Mouse (Mus musculus) midbrain, embryonic 14.5 days (tissue): Measurements from ENCODE around the gene Cers5. TPM values are rescaled to one million over a fixed set of nuclear protein-coding genes. Genes with fewer than 3 reads are reported as not detected.

Experiments used
- ATAC-seq: fragments of 200-750 bp; cut with Nextera tagmentation; 2 replicates; pipeline ENCODE4 v1.8.0; 2017; ENCODE audit warnings: moderate number of reproducible peaks, moderate library complexity; ENCODE audit not compliant: low FRiP score, low TSS enrichment
- DNase-seq: peaks from one replicate; pipeline ENCODE4 v3.0.0-alpha.2; 2015
- H3K27ac ChIP-seq: fragments of 300-500 bp; sonication (generic); replicated peaks from 2 replicates; pipeline ENCODE4 v1.5.1; 2014; ENCODE audit warnings: mild to moderate bottlenecking, low read depth, low read length, moderate library complexity
- H3K27me3 ChIP-seq: fragments of 300-500 bp; sonication (generic); 2 replicates; pipeline ENCODE4 v1.6.1; 2014; ENCODE audit warnings: low read length, control low read depth, mixed read lengths; ENCODE audit not compliant: control insufficient read depth, insufficient read depth
- H3K36me3 ChIP-seq: fragments of 300-500 bp; sonication (generic); 2 replicates; pipeline ENCODE4 v1.6.1; 2014; ENCODE audit warnings: low read length, control low read depth; ENCODE audit not compliant: control insufficient read depth, insufficient read depth
- H3K4me1 ChIP-seq: fragments of 300-500 bp; sonication (generic); 2 replicates; pipeline ENCODE4 v1.6.1; 2014; ENCODE audit warnings: mild to moderate bottlenecking, antibody characterized with exemption, low read length, control low read depth; ENCODE audit not compliant: control insufficient read depth, insufficient read depth
- H3K4me2 ChIP-seq: fragments of 300-500 bp; sonication (generic); 2 replicates; pipeline ENCODE4 v1.6.1; 2014; ENCODE audit warnings: mild to moderate bottlenecking, low read length, moderate library complexity
- H3K4me3 ChIP-seq: fragments of 300-500 bp; sonication (generic); replicated peaks from 2 replicates; pipeline ENCODE4 v1.5.1; 2014; ENCODE audit warnings: low read depth, low read length
- H3K9ac ChIP-seq: fragments of 300-500 bp; sonication (generic); replicated peaks from 2 replicates; pipeline ENCODE4 v1.6.1; 2014; ENCODE audit warnings: mild to moderate bottlenecking, low read length, moderate library complexity
- H3K9me3 ChIP-seq: fragments of 300-500 bp; sonication (generic); 2 replicates; pipeline ENCODE4 v1.6.1; 2016; ENCODE audit warnings: low read length, control low read depth, mixed read lengths; ENCODE audit not compliant: control insufficient read depth
- WGBS: fragments of 180-500 bp; shearing (Covaris S2); extraction: QIAGEN DNeasy Blood & Tissue Kit; methylation state at CpG from one replicate; pipeline ENCODE4 v1.1.7; 2014; 5-methylcytosine and 5-hydroxymethylcytosine counted together
- polyA plus RNA-seq: library from polyadenylated mRNA; unstranded; fragments of >200 nt; fragmentation: Nextera tagmentation; extraction: Ambion mirVana; gene quantifications from 2 replicates; pipeline ENCODE4 v1.2.1, GENCODE M21; 2014

Cers5 gene
- polyA plus RNA-seq, 1 experiment from 2014 or later = 70.9 TPM

DNA sequence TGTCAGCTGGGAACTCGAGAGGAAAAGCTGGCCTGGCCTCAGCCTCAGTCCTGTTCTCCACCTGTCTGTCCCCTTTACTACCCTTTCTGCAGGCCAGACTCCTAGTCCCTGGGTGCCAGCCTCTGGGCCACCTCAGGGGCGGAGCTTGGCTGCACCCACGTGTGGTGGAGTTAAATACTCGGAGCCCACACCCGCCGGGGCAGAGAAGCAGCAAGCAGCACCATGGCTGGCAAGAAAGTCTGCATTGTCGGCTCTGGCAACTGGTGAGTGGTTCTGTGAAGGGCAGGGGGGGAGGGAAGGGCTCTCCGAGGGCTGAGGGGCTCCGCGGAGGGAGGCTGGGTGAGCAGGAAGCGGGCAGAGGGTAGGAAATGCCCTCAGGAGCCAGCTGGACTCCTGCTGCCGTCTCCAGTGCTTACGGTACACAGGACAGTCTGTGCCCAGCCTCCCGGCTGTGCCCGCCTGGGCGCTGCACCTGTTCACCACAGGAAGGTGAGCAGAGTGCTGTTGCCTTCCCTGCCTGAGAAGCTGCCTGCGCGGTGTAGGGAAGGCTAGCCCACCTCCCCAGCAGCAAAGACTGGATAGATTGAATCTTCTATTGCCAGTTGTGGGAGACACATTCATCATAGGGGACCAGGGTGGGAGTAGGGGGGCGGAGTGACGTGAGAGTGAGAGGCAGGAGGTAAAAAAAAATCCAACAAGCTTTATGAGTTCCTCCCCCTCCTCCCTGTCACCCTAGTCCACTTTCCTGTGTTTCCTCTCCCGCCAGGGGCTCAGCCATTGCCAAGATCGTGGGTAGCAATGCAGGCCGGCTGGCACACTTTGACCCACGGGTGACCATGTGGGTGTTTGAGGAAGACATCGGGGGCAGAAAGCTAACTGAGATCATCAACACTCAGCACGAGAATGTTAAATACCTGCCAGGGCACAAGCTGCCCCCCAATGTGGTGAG lies 55.0 kb downstream of the Cers5 start, which contains the start of gene Gpd1:
Gene Gpd1, plus strand, starts transcription at position 130 of the 949 bp plus-strand sequence.
- ATAC-seq (no peak), DNase-seq (peak; percentile 21)
- no peaks in the 10 kb centered on the region for H3K4me1 ChIP-seq
- no peak within 1 kb of the TSS for H3K4me3 ChIP-seq
- peaks cover 63% of the 10 kb centered on the region for H3K36me3 ChIP-seq
- H3K4me2 ChIP-seq = no peak within 1 kb of the TSS
- WGBS = 70% methylated on average over 26 of the region's 26 CpGs
- no peaks in the 10 kb centered on the region for H3K27me3 ChIP-seq
- peak within 1 kb of the TSS; percentile 70; the same call in 1 of the 2 replicates for H3K27ac ChIP-seq
- H3K9me3 ChIP-seq = no peaks in the 10 kb centered on the region
- H3K9ac ChIP-seq = no peak within 1 kb of the TSS

DNA sequence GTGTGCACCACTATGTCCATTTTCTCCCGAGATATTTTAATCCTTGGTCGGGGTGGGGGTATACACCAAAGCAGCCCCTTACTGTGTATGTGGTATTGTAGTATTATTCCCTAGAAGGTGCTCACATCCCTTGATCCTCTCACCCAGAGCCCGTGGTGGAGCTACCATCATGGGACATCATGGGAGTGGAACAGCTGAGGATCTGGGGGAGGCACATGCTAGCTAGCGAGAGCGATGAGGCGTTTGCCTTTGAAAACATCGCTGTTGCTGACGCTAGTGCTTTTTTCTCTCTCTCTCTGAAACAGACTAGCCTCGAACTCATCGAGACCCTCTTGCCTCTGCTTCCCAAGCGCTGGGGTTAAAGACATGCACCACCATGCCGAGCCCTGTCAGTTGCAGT lies 55.9 kb downstream of the Cers5 start:
- Histone ChIP-seq H3K9me3 (no peaks in the 10 kb centered on the region), H3K4me2 (no peak overlapping the region), H3K27me3 (no peaks in the 10 kb centered on the region), H3K36me3 (peaks cover 63% of the 10 kb centered on the region), H3K4me1 (no peaks in the 10 kb centered on the region), H3K9ac (no peak overlapping the region), H3K27ac (no peak overlapping the region), H3K4me3 (no peak overlapping the region)
- DNase-seq (no peak), ATAC-seq (no peak)
- 87% methylated on average over 12 of the region's 12 CpGs for WGBS

DNA sequence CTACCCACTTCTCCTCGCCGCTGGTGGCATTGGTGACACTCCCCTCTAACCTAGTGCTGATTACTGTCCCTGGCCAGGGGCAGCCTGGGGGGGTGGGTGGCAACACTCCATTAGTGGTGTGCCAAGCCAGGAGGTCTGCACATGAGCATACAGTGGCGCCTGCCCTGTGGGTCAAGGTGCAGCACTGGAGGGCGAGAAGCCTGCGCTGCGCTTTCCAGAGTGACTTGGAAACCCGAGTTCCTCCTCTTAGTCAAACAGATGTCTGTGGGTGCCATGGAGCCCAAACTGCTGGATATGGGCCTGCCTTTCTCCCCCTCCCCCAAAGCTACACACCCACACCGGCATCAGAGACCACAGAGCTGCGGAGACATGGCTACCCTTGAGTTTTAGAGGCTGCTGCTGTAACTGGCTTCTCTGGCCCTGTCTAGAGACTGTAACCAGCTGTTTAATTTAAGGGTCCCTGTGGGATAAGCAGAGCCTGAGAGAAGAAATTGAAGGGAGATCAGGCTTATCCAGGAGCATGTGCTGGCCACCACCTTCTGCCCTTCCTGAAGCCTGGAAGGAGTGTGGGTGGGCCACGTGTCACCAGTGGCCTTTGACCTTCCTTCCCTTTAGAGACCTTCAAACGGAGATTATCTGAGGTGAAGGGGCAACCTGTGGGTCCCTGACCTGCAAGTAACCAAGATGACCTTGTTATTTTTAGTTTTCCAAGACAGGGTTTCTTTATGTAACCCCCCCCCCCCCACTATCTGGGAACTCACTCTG lies 56.5 kb downstream of the Cers5 start:
- H3K9ac ChIP-seq = no peak overlapping the region; the same call in 1 of the 2 replicates
- 76% methylated on average over 11 of the region's 11 CpGs for WGBS

DNA sequence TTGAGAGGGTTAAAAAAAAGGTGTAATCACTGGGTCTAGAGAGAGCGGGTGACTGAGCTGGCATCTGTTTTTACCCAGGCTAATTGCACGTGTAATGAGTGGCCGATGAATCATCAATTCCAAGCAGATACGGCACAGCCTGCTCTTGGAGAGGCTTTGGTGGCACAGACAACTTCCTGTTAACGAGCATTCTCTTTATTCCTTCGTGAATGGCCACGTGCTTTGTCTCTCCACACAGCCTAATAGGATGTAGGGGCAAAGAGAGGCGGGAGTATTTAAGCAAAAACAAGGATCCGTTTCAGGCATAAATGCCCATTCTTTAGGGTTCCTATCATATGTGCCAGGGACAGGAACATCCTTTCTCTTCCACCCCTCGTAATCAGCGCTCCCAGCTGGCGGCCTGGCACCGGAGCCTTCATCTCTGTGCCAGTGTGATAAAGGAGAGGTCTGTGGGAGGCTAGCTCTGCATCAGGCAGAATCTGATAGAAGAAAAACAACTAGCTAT lies 57.3 kb downstream of the Cers5 start:
- Histone ChIP-seq H3K9me3 (no peaks in the 10 kb centered on the region), H3K36me3 (peaks cover 69% of the 10 kb centered on the region), H3K9ac (no peak overlapping the region; the same call in 1 of the 2 replicates), H3K4me1 (no peaks in the 10 kb centered on the region), H3K27ac (peak overlapping the region; percentile 43), H3K27me3 (no peaks in the 10 kb centered on the region), H3K4me2 (no peak overlapping the region), H3K4me3 (no peak overlapping the region)
- ATAC-seq (no peak), DNase-seq (peak; percentile 40)
- 66% methylated on average over 13 of the region's 13 CpGs for WGBS

More for the DNA sequence above, 56.5 kb downstream of the Cers5 start:
- Histone ChIP-seq H3K4me2 (no peak overlapping the region), H3K36me3 (peaks cover 66% of the 10 kb centered on the region), H3K4me1 (no peaks in the 10 kb centered on the region), H3K27ac (peak overlapping the region; percentile 70), H3K9me3 (no peaks in the 10 kb centered on the region), H3K4me3 (no peak overlapping the region), H3K27me3 (no peaks in the 10 kb centered on the region)
- no peak for ATAC-seq
- DNase-seq = no peak

DNA sequence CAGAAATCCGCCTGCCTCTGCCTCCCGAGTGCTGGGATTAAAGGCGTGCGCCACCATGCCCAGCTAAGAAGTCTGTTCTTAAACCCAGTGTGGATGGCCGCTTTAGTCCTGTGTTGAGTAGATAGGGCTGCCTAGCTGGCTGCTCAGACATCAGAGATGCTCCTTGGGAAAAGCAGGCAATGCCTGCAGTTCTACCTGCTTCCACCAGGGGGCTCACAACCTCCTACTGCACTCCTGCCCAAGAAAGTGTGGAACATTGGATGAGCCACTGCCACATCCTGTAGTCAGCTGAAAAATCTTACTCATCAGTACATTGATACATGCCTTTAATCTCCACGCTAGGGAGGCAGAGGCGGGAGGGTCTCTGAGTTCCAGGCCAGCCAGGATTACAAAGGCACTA lies 57.8 kb downstream of the Cers5 start:
- H3K4me1 ChIP-seq = no peaks in the 10 kb centered on the region
- WGBS = 44% methylated on average over 7 of the region's 7 CpGs
- peaks cover 71% of the 10 kb centered on the region for H3K36me3 ChIP-seq
- H3K9ac ChIP-seq = no peak overlapping the region
- DNase-seq (peak; percentile 89), ATAC-seq (peak; percentile 39; the same call in 1 of the 2 replicates)
- H3K4me2 ChIP-seq = no peak overlapping the region
- no peak overlapping the region for H3K4me3 ChIP-seq
- no peaks in the 10 kb centered on the region for H3K27me3 ChIP-seq
- H3K9me3 ChIP-seq = no peaks in the 10 kb centered on the region
- H3K27ac ChIP-seq = peak overlapping the region; percentile 43

DNA sequence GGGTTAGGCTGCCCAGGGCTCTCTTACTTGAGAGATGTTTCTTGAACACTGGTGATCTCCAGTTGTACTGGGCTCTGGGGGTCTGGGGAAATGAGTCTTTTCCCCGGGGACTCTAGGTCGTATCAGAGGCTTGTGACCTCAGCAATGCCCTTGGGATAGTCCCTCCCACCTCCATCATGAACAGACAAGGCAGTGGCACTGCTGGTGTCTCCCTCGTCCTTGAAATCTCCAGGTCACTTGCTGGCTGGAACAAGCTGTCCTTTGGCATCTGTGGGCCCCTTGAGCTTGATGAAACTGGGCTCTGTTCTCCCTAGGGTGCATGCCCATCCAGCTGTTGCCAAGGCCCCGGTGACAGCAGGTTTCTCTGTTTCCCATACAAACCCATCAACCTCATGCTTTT lies 58.5 kb downstream of the Cers5 start:
- Histone ChIP-seq H3K27me3 (no peaks in the 10 kb centered on the region), H3K4me2 (no peak overlapping the region), H3K9me3 (no peaks in the 10 kb centered on the region), H3K4me3 (no peak overlapping the region), H3K9ac (no peak overlapping the region), H3K4me1 (no peaks in the 10 kb centered on the region), H3K27ac (peak overlapping the region; percentile 33; the same call in 1 of the 2 replicates), H3K36me3 (peaks cover 78% of the 10 kb centered on the region)
- ATAC-seq = no peak
- DNase-seq = no peak
- WGBS = 72% methylated on average over 4 of the region's 4 CpGs

DNA sequence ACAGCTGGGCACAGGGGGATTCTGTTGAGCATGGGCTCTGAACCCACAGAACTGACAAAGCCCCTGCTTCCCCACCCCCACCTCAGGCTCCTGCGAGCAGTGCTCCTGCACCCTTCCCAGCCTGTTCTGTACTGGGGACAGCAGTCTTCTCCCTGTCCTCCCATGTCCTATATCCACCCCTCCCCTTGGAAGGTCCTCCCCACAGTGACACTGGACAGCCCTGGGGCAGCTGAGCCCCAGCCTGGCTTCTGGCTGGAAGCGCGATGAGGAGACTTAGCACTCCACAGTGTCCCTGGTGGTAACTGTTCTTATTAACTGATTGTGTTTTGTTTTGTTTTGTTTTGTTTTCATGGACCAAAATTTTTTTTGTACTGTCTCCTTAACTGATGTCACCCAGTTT lies 59.1 kb downstream of the Cers5 start:
- no peak for DNase-seq
- 76% methylated on average over 3 of the region's 3 CpGs for WGBS
- no peak overlapping the region for H3K4me2 ChIP-seq
- peaks cover 79% of the 10 kb centered on the region for H3K36me3 ChIP-seq
- H3K9ac ChIP-seq = no peak overlapping the region
- H3K9me3 ChIP-seq = no peaks in the 10 kb centered on the region
- ATAC-seq = no peak
- H3K27me3 ChIP-seq = no peaks in the 10 kb centered on the region
- H3K4me1 ChIP-seq = no peaks in the 10 kb centered on the region
- peak overlapping the region; percentile 46; the same call in 1 of the 2 replicates for H3K27ac ChIP-seq
- H3K4me3 ChIP-seq = no peak overlapping the region

DNA sequence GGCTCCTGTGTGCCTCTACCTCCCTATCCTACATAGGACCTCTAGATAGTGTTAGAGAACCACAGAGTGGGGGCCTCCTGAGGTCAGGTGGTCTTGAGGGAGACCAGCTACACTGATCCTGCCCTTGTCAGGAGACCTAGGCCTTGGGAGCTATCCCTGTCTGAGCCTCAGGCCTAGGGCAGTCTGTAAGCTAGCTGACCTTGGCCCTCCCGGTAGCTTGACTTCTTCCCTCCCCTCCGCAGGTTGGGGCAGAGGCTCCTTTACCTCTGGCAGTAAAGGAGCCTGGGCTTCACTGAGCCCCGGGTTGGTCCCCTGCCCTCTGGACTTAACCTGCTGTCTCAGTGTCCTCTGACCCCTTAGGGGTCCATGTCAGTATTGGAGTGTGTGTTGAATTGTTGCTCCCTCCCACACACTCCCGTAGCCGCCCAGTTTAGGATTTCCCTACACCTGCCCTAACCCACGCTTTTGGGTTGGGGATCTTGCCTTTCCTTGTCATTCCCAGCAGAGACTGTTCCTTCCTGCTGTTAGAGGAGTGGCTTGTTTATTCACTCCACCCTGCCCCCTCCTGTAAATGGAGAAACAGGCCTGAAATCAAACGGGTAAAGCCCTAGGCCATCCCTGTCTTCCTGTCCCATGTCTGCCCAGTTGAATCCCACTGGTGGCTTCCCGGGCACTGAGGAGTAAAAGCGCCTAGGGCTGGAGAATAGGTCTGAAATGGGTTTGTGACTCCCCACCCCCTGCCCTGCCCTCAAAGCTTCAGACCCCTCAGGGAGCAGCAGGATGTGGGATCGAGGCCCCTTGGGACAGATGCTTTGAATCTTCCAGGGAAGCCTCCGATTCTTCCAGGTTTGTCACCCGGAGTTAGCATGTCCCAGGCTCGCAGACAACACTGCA lies 59.8 kb downstream of the Cers5 start:
- no peaks in the 10 kb centered on the region for H3K9me3 ChIP-seq
- no peaks in the 10 kb centered on the region for H3K4me1 ChIP-seq
- no peak overlapping the region for H3K9ac ChIP-seq
- H3K27me3 ChIP-seq = no peaks in the 10 kb centered on the region
- no peak for ATAC-seq
- peak overlapping the region; percentile 46; the same call in 1 of the 2 replicates for H3K27ac ChIP-seq
- WGBS = 73% methylated on average over 13 of the region's 13 CpGs
- H3K4me2 ChIP-seq = no peak overlapping the region
- no peak for DNase-seq
- H3K4me3 ChIP-seq = no peak overlapping the region
- peaks cover 80% of the 10 kb centered on the region for H3K36me3 ChIP-seq
